Mouse (Mus musculus): ENCODE data around the gene Atg2b.

Atg2b gene

GRCm38 (mm10) chr12:105678762-105679161, 6.2 kb downstream of the Atg2b start:
- no peak for DNase-seq

GRCm38 (mm10) chr12:105678211-105678610, 6.8 kb downstream of the Atg2b start:
- DNase-seq: no peak

GRCm38 (mm10) chr12:105676274-105676673, 8.7 kb downstream of the Atg2b start:
- DNase-seq: no peak

GRCm38 (mm10) chr12:105655850-105656249, 29.2 kb downstream of the Atg2b start:
- DNase-seq: no peak

GRCm38 (mm10) chr12:105642770-105643321, 42.2 kb downstream of the Atg2b start:
- DNase-seq: no peak

GRCm38 (mm10) chr12:105637554-105637953, 47.5 kb downstream of the Atg2b start:
- DNase-seq: peak in 1 of 2 experiments; percentile 21

- DNase-seq: peak; percentile 25 to 32
Observed at GRCm38 (mm10) chr12:105636551-105636950, 48.5 kb downstream of the Atg2b start.

- DNase-seq: no peak
Observed at GRCm38 (mm10) chr12:105634374-105635067, 50.5 kb downstream of the Atg2b start.

- DNase-seq: peak in 1 of 2 experiments; percentile 27
Observed at GRCm38 (mm10) chr12:105625798-105626197, 59.2 kb downstream of the Atg2b start.

- no peak for DNase-seq
Observed at GRCm38 (mm10) chr12:105622981-105623539, 62.0 kb downstream of the Atg2b start.

- DNase-seq: no peak
Observed at GRCm38 (mm10) chr12:105622048-105622447, 63.0 kb downstream of the Atg2b start.

GRCm38 (mm10) chr12:105613559-105613958, 71.5 kb downstream of the Atg2b start:
- no peak for DNase-seq

- DNase-seq: peak; percentile 84
Observed at GRCm38 (mm10) chr12:105611748-105612147, 73.3 kb downstream of the Atg2b start.

- no peak for DNase-seq
Observed at GRCm38 (mm10) chr12:105611045-105611444, 74.0 kb downstream of the Atg2b start.

- no peak for DNase-seq
Observed at GRCm38 (mm10) chr12:105606881-105607280, 78.1 kb downstream of the Atg2b start.

- DNase-seq: no peak
Observed at GRCm38 (mm10) chr12:105605212-105605611, 79.8 kb downstream of the Atg2b start.

- no peak for DNase-seq
Observed at GRCm38 (mm10) chr12:105603904-105604303, 81.1 kb downstream of the Atg2b start.

- DNase-seq: no peak
Observed at GRCm38 (mm10) chr12:105602581-105603210, 82.3 kb downstream of the Atg2b start, which contains the start of gene Bdkrb1. Gene Bdkrb1, plus strand, starts transcription at chr12:105603085.

- DNase-seq: no peak
Observed at GRCm38 (mm10) chr12:105601586-105601985, 83.4 kb downstream of the Atg2b start.

GRCm38 (mm10) chr12:105599098-105599497, 85.9 kb downstream of the Atg2b start:
- DNase-seq: no peak

- DNase-seq: no peak
Observed at GRCm38 (mm10) chr12:105598503-105598902, 86.5 kb downstream of the Atg2b start.

GRCm38 (mm10) chr12:105597135-105597534, 87.9 kb downstream of the Atg2b start:
- no peak for DNase-seq

GRCm38 (mm10) chr12:105593471-105593870, 91.5 kb downstream of the Atg2b start:
- DNase-seq: no peak

- DNase-seq: no peak
Observed at GRCm38 (mm10) chr12:105592361-105592761, 92.7 kb downstream of the Atg2b start.

Data from kidney, postnatal 4 days (tissue).